Mouse (Mus musculus) intestine, embryonic 16.5 days (tissue): ENCODE measurements at regions not wholly inside any gene's neighbourhood (a gene's known extent, or its start where the extent isn't known, plus 50 kb on each side); places are given as distances from the start of the nearest gene placed in this dataset.

Source experiments
- ATAC-seq: fragments of 200-750 bp; cut with Nextera tagmentation; 2 replicates; pipeline ENCODE4 v1.8.0; 2017; ENCODE audit warnings: moderate TSS enrichment, moderate library complexity
- H3K27ac ChIP-seq: fragments of 300-500 bp; sonication (generic); 2 replicates; pipeline ENCODE4 v1.5.1; 2014; ENCODE audit warnings: mild to moderate bottlenecking, low read length
- H3K27me3 ChIP-seq: fragments of 300-500 bp; sonication (generic); replicated peaks from 2 replicates; pipeline ENCODE4 v1.6.1; 2014; ENCODE audit warnings: low read length, control low read depth, mixed read lengths; ENCODE audit not compliant: control insufficient read depth, insufficient read depth
- H3K36me3 ChIP-seq: fragments of 300-500 bp; sonication (generic); 2 replicates; pipeline ENCODE4 v1.6.1; 2014; ENCODE audit warnings: low read length, control low read depth; ENCODE audit not compliant: control insufficient read depth, insufficient read depth
- H3K4me1 ChIP-seq: fragments of 300-500 bp; sonication (generic); 2 replicates; pipeline ENCODE4 v1.6.1; 2014; ENCODE audit warnings: low read length, control low read depth, mixed read lengths; ENCODE audit not compliant: control insufficient read depth, insufficient read depth
- H3K4me2 ChIP-seq: fragments of 300-500 bp; sonication (generic); 2 replicates; pipeline ENCODE4 v1.6.1; 2014; ENCODE audit warnings: low read depth, low read length, control low read depth
- H3K4me3 ChIP-seq: fragments of 300-500 bp; sonication (generic); 2 replicates; pipeline ENCODE4 v1.5.1; 2014; ENCODE audit warnings: mild to moderate bottlenecking, low read length
- H3K9ac ChIP-seq: fragments of 300-500 bp; sonication (generic); 2 replicates; pipeline ENCODE4 v1.6.1; 2014; ENCODE audit warnings: low read depth, low read length
- H3K9me3 ChIP-seq: fragments of 300-500 bp; sonication (generic); 2 replicates; pipeline ENCODE4 v1.6.1; 2016; ENCODE audit warnings: low read length, control low read depth; ENCODE audit not compliant: control insufficient read depth
- WGBS: fragments of 180-500 bp; shearing (Covaris S2); extraction: QIAGEN DNeasy Blood & Tissue Kit; methylation state at CpG from one replicate; pipeline ENCODE4 v1.1.7; 2014; 5-methylcytosine and 5-hydroxymethylcytosine counted together

DNA sequence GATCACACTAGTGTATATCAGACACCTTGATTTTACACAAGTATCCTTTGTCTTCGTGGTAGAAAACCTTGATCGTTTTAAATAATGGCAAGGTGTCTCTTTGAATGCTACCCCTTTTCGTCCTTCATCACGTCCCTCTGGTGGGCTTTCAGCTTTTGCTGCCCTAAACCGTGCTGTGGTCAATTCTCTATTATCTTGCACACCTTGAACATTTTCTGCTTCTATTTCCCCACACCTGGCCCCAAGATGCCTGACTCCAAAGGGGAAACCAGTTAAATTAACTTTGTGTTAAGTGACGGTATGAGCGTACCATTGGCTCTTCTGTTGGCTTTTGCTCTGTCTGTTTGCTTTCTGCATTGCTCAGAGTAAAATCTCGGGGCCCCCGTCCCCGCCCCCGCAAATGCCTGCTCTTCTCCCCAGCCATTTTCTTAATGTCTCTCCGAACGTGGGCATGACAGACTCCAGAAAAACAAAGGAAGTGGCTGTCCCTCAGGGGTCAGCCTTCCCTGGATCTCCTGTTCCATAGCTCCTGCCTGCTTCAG is 74.2 kb upstream of the Zfp217 start:
- H3K27ac ChIP-seq: peak overlapping the region; percentile 23; the same call in 1 of the 2 replicates
- H3K36me3 ChIP-seq: no peaks in the 10 kb centered on the region
- no peak for ATAC-seq
- no peaks in the 10 kb centered on the region for H3K27me3 ChIP-seq
- H3K4me3 ChIP-seq: peak overlapping the region; percentile 7; the same call in 1 of the 2 replicates
- H3K4me1 ChIP-seq: peaks cover 34% of the 10 kb centered on the region
- 20% methylated on average over 13 of the region's 13 CpGs for WGBS
- H3K9me3 ChIP-seq: no peaks in the 10 kb centered on the region
- H3K4me2 ChIP-seq: peak overlapping the region; percentile 38
- H3K9ac ChIP-seq: peak overlapping the region; percentile 44

DNA sequence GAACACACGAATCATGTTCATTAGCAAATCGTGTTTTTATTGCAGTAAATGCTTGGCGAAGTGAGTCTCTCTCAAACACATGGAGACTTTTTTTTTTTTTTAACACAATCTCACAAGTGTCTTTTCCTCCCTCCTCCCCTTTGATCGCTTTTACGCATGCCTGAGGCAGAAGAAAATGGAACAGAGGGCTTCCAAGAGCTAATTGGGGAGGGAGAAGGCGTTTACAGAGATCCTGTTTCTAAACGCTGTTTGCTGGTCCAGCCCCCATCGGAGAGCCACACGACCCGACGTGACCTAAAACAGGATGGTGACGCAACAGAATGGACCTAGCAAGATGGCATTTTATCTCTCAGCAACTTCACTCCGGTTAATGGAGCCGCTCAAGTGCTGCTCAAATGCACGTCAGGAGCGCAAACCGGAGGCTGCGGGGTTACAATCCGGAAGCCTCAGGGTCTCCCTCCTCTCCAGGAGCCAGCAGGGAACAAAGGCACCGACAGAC is 73.0 kb upstream of the Zfp217 start:
- H3K9ac ChIP-seq: peak overlapping the region; percentile 54
- WGBS: 1% methylated on average over 20 of the region's 20 CpGs
- H3K4me1 ChIP-seq: peaks cover 34% of the 10 kb centered on the region
- H3K9me3 ChIP-seq: no peaks in the 10 kb centered on the region
- H3K27me3 ChIP-seq: no peaks in the 10 kb centered on the region
- peak overlapping the region; percentile 40 for H3K4me3 ChIP-seq
- no peaks in the 10 kb centered on the region for H3K36me3 ChIP-seq
- H3K27ac ChIP-seq: no peak overlapping the region; the same call in 1 of the 2 replicates
- H3K4me2 ChIP-seq: peak overlapping the region; percentile 71
- ATAC-seq: peak; percentile 30; the same call in 1 of the 2 replicates

DNA sequence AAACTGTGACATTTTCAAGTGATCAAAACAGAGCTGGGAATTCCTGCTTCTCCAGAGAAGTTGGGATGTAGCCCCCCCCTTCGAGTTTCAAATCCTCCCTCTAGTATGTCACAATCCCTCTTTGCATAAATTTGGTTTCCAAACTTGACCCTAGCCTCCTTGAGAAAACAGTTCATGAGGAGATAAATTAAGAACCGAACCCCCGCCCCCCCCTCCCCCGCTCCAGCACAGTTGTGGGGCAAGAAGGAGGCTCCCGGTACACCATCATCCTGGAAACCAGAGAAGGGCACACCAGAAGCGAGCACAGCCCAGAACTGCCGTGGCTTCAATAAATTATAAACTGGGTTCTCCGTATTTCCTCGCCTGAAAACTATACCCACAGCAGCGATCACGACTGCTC is 72.5 kb upstream of the Zfp217 start:
- ATAC-seq: no peak
- H3K4me3 ChIP-seq: peak overlapping the region; percentile 40
- peak overlapping the region; percentile 71 for H3K4me2 ChIP-seq
- no peaks in the 10 kb centered on the region for H3K27me3 ChIP-seq
- H3K4me1 ChIP-seq: peaks cover 34% of the 10 kb centered on the region
- peak overlapping the region; percentile 54 for H3K9ac ChIP-seq
- no peak overlapping the region; the same call in 1 of the 2 replicates for H3K27ac ChIP-seq
- 13% methylated on average over 11 of the region's 11 CpGs for WGBS
- H3K9me3 ChIP-seq: no peaks in the 10 kb centered on the region
- H3K36me3 ChIP-seq: no peaks in the 10 kb centered on the region

DNA sequence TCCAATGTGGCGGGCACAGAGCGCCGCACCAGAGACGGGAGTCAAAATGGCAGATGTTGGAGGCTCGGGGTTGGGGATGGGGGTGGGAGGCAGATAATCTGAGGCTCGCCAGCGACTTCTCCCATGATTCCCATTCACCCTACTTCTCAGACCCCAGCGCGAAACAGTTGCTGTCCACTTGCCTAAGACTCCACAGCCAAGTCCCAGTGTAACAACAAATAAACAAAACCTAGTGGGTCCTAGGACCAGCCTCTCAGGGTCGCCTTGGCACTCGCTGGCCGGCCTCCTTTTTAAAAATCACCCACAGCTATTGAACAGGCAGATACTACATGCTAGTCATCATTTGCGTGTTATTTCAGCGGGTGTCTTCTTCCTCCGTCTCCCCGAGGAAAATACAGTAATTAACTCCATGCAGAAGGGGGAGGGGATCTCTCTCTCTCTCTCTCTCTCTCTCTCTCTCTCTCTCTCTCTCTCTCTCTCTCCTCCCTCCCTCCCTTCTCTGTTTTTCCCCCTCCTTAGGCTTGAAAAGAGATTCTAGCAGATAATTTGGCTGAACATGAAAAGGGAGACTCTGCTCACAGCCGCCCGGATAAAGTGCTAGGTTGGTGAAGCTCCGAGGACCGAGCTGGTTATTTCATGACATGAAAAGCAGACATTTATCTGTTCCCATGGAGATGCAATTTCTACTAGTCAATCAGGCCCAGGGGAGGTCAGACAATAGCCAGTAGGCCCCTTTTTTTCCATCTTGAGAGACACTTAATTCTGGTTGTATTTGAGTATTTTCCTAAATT is 71.9 kb upstream of the Zfp217 start:
- Histone ChIP-seq H3K4me2 (peak overlapping the region; percentile 68), H3K27me3 (no peaks in the 10 kb centered on the region), H3K4me3 (peak overlapping the region; percentile 40), H3K27ac (0 out of 2 replicates have a peak overlapping the region, but pooled peaks have one; percentile 36), H3K9me3 (no peaks in the 10 kb centered on the region), H3K9ac (peak overlapping the region; percentile 60), H3K36me3 (no peaks in the 10 kb centered on the region), H3K4me1 (peaks cover 34% of the 10 kb centered on the region)
- ATAC-seq: no peak
- WGBS: 13% methylated on average over 20 of the region's 20 CpGs

DNA sequence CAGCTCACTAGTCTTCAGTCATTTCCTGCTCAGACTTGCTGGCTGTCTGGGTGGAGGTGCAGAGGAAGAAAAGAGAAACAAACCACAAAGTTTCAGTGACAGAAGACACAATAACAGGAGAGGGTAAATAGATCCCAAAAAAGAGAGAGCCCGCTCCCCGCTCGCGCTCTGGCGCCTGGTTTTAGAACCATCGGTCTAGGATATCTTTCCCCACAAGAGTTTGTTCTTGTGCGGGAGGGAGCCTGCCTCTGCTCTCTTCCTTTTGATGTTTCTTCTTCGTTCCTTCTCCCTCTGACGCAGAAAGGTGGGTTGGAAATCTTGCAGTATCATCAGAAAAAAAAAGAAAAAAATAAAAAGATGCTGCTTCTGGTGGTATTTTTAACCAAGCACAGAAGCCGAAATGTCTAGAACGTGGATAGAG is 71.3 kb upstream of the Zfp217 start:
- H3K9ac ChIP-seq: peak overlapping the region; percentile 60
- no peaks in the 10 kb centered on the region for H3K36me3 ChIP-seq
- peak overlapping the region; percentile 40 for H3K4me3 ChIP-seq
- 9% methylated on average over 11 of the region's 11 CpGs for WGBS
- ATAC-seq: no peak
- H3K27ac ChIP-seq: 0 out of 2 replicates have a peak overlapping the region, but pooled peaks have one; percentile 36
- no peaks in the 10 kb centered on the region for H3K27me3 ChIP-seq
- no peaks in the 10 kb centered on the region for H3K9me3 ChIP-seq
- peaks cover 34% of the 10 kb centered on the region for H3K4me1 ChIP-seq
- peak overlapping the region; percentile 68 for H3K4me2 ChIP-seq

DNA sequence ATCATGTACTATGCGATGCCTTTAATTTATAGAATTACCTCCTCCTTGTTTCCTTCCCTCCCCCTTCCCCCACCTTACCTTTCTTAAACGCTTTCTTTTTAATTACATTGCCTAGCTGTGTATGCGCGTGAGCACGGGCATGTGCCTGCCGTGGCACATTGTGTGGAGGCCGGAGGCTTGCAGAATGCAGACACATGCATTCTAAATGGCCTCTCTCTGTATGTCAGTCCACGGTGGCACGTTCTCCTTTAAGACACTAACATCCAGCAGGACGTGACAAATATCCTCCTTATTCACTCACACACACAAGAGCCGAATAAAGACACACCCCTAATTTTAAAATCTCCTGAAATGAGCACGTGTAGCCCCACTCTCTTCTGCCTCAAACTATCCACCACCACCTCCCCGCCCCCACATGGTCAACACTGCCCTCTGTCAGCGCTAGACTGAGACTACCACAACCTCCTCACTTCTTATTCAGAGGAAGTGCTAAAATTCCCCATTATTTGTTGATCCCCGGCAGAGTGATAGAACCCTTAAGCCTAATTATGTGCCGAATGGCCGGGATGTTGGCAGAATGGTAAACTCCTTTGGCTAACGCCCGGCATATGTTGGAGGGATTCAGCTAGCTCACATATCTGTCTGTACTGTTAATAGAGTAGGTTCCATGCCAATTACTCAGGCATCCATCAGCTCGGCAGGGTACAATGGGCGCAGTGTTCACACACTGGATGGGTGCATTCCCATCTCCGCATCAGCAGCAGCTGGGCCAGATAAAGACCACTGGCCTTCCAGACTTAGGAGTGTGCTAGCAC is 70.5 kb upstream of the Zfp217 start:
- Histone ChIP-seq H3K4me2 (peak overlapping the region; percentile 68), H3K4me3 (peak overlapping the region; percentile 19; the same call in 1 of the 2 replicates), H3K9ac (peak overlapping the region; percentile 37; the same call in 1 of the 2 replicates), H3K9me3 (no peaks in the 10 kb centered on the region), H3K36me3 (no peaks in the 10 kb centered on the region), H3K4me1 (peaks cover 34% of the 10 kb centered on the region), H3K27me3 (no peaks in the 10 kb centered on the region), H3K27ac (peak overlapping the region; percentile 27)
- peak; percentile 61 for ATAC-seq
- WGBS: 15% methylated on average over 22 of the region's 22 CpGs

DNA sequence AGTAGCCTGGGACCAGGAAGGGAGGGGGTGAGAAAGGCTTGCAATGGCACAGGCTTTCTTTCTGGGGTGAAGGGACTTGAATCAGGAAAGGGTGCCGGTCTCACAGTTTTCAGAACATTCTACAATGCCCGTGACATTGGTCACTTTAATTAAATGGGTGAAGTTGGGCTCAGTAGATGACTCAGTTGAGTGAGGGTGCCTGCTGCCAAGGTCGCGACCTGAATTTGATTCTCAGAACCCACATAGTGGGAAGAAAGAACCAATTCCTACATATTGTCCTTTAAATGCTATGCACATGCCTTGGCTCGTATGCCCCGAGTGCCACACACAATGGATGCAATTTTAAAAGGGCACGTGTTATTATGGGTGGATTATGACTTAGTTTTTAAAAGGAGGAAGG is 68.4 kb upstream of the Zfp217 start:
- Histone ChIP-seq H3K4me2 (no peak overlapping the region), H3K9me3 (no peaks in the 10 kb centered on the region), H3K27ac (no peak overlapping the region), H3K4me1 (peaks cover 17% of the 10 kb centered on the region), H3K36me3 (no peaks in the 10 kb centered on the region), H3K9ac (no peak overlapping the region), H3K27me3 (no peaks in the 10 kb centered on the region), H3K4me3 (no peak overlapping the region)
- ATAC-seq: no peak
- WGBS: 93% methylated on average over 7 of the region's 7 CpGs

DNA sequence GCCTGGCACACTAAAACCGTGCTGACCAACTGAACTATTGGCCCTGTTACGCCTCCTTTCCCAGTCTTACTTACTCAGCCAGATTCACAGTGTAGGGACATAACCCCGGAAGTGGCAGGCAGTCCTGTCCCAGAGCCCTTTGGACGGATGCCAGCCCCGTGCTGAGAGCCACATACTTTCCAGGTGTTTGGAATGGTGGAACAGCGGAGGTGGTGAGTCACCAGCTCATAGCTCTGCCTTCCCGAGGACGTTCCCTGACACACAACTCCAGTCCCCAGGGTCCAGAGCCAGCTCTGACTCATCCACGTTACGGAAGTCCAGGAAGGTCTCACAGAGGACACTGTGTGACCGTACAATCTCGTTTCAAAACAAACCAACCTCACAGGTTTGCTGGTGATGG is 61.2 kb upstream of the Zfp217 start:
- H3K9me3 ChIP-seq: no peaks in the 10 kb centered on the region
- no peak overlapping the region for H3K4me2 ChIP-seq
- H3K9ac ChIP-seq: no peak overlapping the region; the same call in 1 of the 2 replicates
- no peak overlapping the region for H3K4me3 ChIP-seq
- peak; percentile 96 for ATAC-seq
- peak overlapping the region; percentile 82 for H3K27ac ChIP-seq
- H3K36me3 ChIP-seq: no peaks in the 10 kb centered on the region
- H3K4me1 ChIP-seq: peaks cover 22% of the 10 kb centered on the region
- 46% methylated on average over 12 of the region's 12 CpGs for WGBS
- H3K27me3 ChIP-seq: no peaks in the 10 kb centered on the region

DNA sequence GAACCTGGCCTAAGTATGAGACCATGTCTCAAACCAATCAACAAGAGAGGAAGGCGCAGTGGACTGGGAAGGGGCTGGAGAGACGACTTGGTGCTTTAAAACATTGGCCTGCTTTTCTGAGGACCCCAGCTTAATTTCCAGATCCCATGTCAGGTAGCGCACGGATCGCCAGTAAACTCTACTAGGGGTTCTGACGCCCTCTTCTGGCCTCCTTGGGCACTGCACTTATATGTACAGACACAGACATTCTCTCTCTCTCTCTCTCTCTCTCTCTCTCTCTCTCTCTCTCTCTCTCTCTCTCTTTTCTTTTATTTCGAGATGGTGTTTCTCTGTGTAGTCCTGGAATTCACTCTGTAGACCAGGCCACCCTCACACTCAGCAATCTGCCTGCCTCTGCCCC is 60.0 kb upstream of the Zfp217 start:
- 80% methylated on average over 7 of the region's 7 CpGs for WGBS
- Histone ChIP-seq H3K9ac (no peak overlapping the region), H3K27ac (no peak overlapping the region), H3K4me3 (no peak overlapping the region), H3K27me3 (no peaks in the 10 kb centered on the region), H3K4me1 (peaks cover 22% of the 10 kb centered on the region), H3K4me2 (no peak overlapping the region), H3K9me3 (no peaks in the 10 kb centered on the region), H3K36me3 (no peaks in the 10 kb centered on the region)
- ATAC-seq: no peak
